20 mouse cellular contexts compared by ENCODE assay signal in genomic region chr16:20300076-20300475, GRCm38 (mm10). TPM values are rescaled to one million over a fixed set of nuclear protein-coding genes. Genes with fewer than 3 reads are reported as not detected.
DNase-seq lines count a peak whose midpoint lies in the region; ATAC-seq lines count a peak whose summit lies in the region.
"Had no signal": no experiment of that assay in that cellular context is flagged by ENCODE, and none has a peak within 500 bp of the region (broad histone marks: within the 10 kb centered on the region; RNA-seq: fewer than 3 reads in every experiment).

No protein-coding gene starts in this region.

- H3K9me3 ChIP-seq in forebrain, embryonic 10.5 days, result no peaks in the 10 kb centered on the region
- no peaks in the 10 kb centered on the region for H3K9me3 ChIP-seq in forebrain, embryonic 15.5 days
- no peaks in the 10 kb centered on the region for H3K9me3 ChIP-seq in kidney, embryonic 14.5 days (ENCODE audit: control insufficient read depth, low read length)
- no peaks in the 10 kb centered on the region for H3K9me3 ChIP-seq in kidney, embryonic 16.5 days (ENCODE audit: low read length)
- no peaks in the 10 kb centered on the region for H3K9me3 ChIP-seq in neural tube, embryonic 12.5 days
- H3K9me3 ChIP-seq in neural tube, embryonic 15.5 days (replicated peaks), result no peaks in the 10 kb centered on the region
- H3K9me3 ChIP-seq: limb, embryonic 12.5 days had no signal

- no peak overlapping the region for H3K9ac ChIP-seq in forebrain, embryonic 15.5 days (replicated peaks)
- H3K9ac ChIP-seq in kidney, embryonic 14.5 days (ENCODE audit: low read depth, low read length), result no peak overlapping the region
- H3K9ac ChIP-seq in kidney, embryonic 16.5 days (replicated peaks; ENCODE audit: low read length), result no peak overlapping the region
- H3K9ac ChIP-seq in neural tube, embryonic 12.5 days, result no peak overlapping the region
- H3K9ac ChIP-seq in neural tube, embryonic 15.5 days (replicated peaks), result no peak overlapping the region
- H3K9ac ChIP-seq: limb, embryonic 12.5 days had no signal

- H3K27me3 ChIP-seq in forebrain, embryonic 10.5 days (ENCODE audit: poor library complexity, severe bottlenecking), result no peaks in the 10 kb centered on the region
- H3K27me3 ChIP-seq in forebrain, embryonic 15.5 days, result no peaks in the 10 kb centered on the region
- no peaks in the 10 kb centered on the region for H3K27me3 ChIP-seq in kidney, embryonic 14.5 days (ENCODE audit: control insufficient read depth, insufficient read depth, low read length)
- no peaks in the 10 kb centered on the region for H3K27me3 ChIP-seq in kidney, embryonic 16.5 days (ENCODE audit: insufficient read depth, low read length)
- no peaks in the 10 kb centered on the region for H3K27me3 ChIP-seq in neural tube, embryonic 12.5 days (replicated peaks)
- H3K27me3 ChIP-seq in neural tube, embryonic 15.5 days (replicated peaks), result no peaks in the 10 kb centered on the region
- H3K27me3 ChIP-seq: limb, embryonic 12.5 days had no signal

- H3K4me1 ChIP-seq in forebrain, embryonic 10.5 days, result peaks cover 21% of the 10 kb centered on the region
- peaks cover 18% of the 10 kb centered on the region for H3K4me1 ChIP-seq in forebrain, embryonic 15.5 days
- H3K4me1 ChIP-seq in kidney, embryonic 14.5 days (ENCODE audit: control insufficient read depth, insufficient read depth, low read length), result peaks cover 12% of the 10 kb centered on the region; the same call in 1 of the 2 replicates
- H3K4me1 ChIP-seq in kidney, embryonic 16.5 days (ENCODE audit: insufficient read depth, low read length), result peaks cover 15% of the 10 kb centered on the region
- H3K4me1 ChIP-seq in neural tube, embryonic 12.5 days, result peaks cover 18% of the 10 kb centered on the region
- H3K4me1 ChIP-seq in neural tube, embryonic 15.5 days, result peaks cover 22% of the 10 kb centered on the region

- no peak for DNase-seq in forebrain, embryonic 10.5 days (ENCODE audit: extremely low spot score, low spot score)
- DNase-seq in neural tube, embryonic 10.5 days (ENCODE audit: extremely low spot score, low spot score), result no peak
- DNase-seq in heart, postnatal 4 days, result no peak
- DNase-seq: adrenal gland, postnatal 25 days; cerebellum, postnatal 10 days; kidney, adult 2 months; right cerebral cortex, postnatal 4 days had no signal

- ATAC-seq in forebrain, embryonic 15.5 days (replicated peaks), result no peak
- ATAC-seq in kidney, embryonic 14.5 days (ENCODE audit: low FRiP score, low TSS enrichment), result no peak
- no peak for ATAC-seq in kidney, embryonic 16.5 days (ENCODE audit: low FRiP score, low TSS enrichment)
- no peak for ATAC-seq in neural tube, embryonic 12.5 days (ENCODE audit: low FRiP score, low read depth)
- ATAC-seq in neural tube, embryonic 15.5 days (ENCODE audit: low FRiP score), result no peak
- ATAC-seq: activated CD4-positive, CD25-positive, alpha-beta regulatory T cell, adult 4 months; forebrain, embryonic 16.5 days had no signal

- WGBS in forebrain, embryonic 10.5 days, result 94% methylated on average over 2 of the region's 2 CpGs
- 96% methylated on average over 2 of the region's 2 CpGs for WGBS in forebrain, embryonic 15.5 days
- 84% methylated on average over 2 of the region's 2 CpGs for WGBS in kidney, embryonic 14.5 days
- 88% methylated on average over 2 of the region's 2 CpGs for WGBS in kidney, embryonic 16.5 days
- 98% methylated on average over 2 of the region's 2 CpGs for WGBS in neural tube, embryonic 12.5 days
- 100% methylated on average over 2 of the region's 2 CpGs for WGBS in neural tube, embryonic 15.5 days

- H3K4me3 ChIP-seq in forebrain, embryonic 10.5 days, result peak overlapping the region; percentile 90; the same call in 1 of the 2 replicates
- no peak overlapping the region for H3K4me3 ChIP-seq in forebrain, embryonic 15.5 days
- no peak overlapping the region for H3K4me3 ChIP-seq in kidney, embryonic 14.5 days (ENCODE audit: low read length)
- H3K4me3 ChIP-seq in kidney, embryonic 16.5 days (ENCODE audit: low read length), result no peak overlapping the region
- no peak overlapping the region for H3K4me3 ChIP-seq in neural tube, embryonic 12.5 days
- no peak overlapping the region for H3K4me3 ChIP-seq in neural tube, embryonic 15.5 days (replicated peaks)

- peaks cover 42% of the 10 kb centered on the region for H3K36me3 ChIP-seq in forebrain, embryonic 10.5 days (replicated peaks)
- peaks cover 17% of the 10 kb centered on the region for H3K36me3 ChIP-seq in forebrain, embryonic 15.5 days
- peaks cover 21% of the 10 kb centered on the region; the same call in 1 of the 2 replicates for H3K36me3 ChIP-seq in kidney, embryonic 14.5 days (ENCODE audit: control insufficient read depth, insufficient read depth, low read length)
- peaks cover 16% of the 10 kb centered on the region for H3K36me3 ChIP-seq in kidney, embryonic 16.5 days (ENCODE audit: insufficient read depth, low read length)
- H3K36me3 ChIP-seq in neural tube, embryonic 12.5 days, result peaks cover 26% of the 10 kb centered on the region
- peaks cover 12% of the 10 kb centered on the region for H3K36me3 ChIP-seq in neural tube, embryonic 15.5 days

- H3K4me2 ChIP-seq in forebrain, embryonic 15.5 days (replicated peaks), result no peak overlapping the region
- H3K4me2 ChIP-seq in kidney, embryonic 14.5 days (replicated peaks; ENCODE audit: low read depth, low read length), result 0 out of 2 replicates have a peak overlapping the region, but pooled peaks have one; percentile 1
- H3K4me2 ChIP-seq in kidney, embryonic 16.5 days (replicated peaks; ENCODE audit: low read depth, low read length), result no peak overlapping the region
- H3K4me2 ChIP-seq in neural tube, embryonic 12.5 days (replicated peaks), result peak overlapping the region; percentile 73; the same call in 1 of the 2 replicates
- H3K4me2 ChIP-seq in neural tube, embryonic 15.5 days, result peak overlapping the region; percentile 79; the same call in 1 of the 2 replicates

- H3K27ac ChIP-seq in forebrain, embryonic 10.5 days, result no peak overlapping the region
- no peak overlapping the region for H3K27ac ChIP-seq in forebrain, embryonic 15.5 days (replicated peaks)
- no peak overlapping the region for H3K27ac ChIP-seq in kidney, embryonic 14.5 days (ENCODE audit: low read depth, low read length)
- H3K27ac ChIP-seq in kidney, embryonic 16.5 days (ENCODE audit: low read length), result no peak overlapping the region
- no peak overlapping the region for H3K27ac ChIP-seq in neural tube, embryonic 12.5 days
- no peak overlapping the region for H3K27ac ChIP-seq in neural tube, embryonic 15.5 days (replicated peaks)
- H3K27ac ChIP-seq: left cerebral cortex, adult 2 months; limb, embryonic 12.5 days had no signal

RNA-seq across cellular contexts. Expression of gene Parl, which starts 2.1 kb away (rescaled TPM):
- polyA plus RNA-seq in forebrain, embryonic 10.5 days (2016; fragmentation: Nextera tagmentation; extraction: Ambion mirVana), result 143 and 150 TPM in 2 replicates
- 78.9 and 89.7 TPM in 2 replicates for polyA plus RNA-seq in forebrain, embryonic 15.5 days (2015; fragmentation: Nextera tagmentation; extraction: Ambion mirVana)
- polyA plus RNA-seq in kidney, embryonic 14.5 days (2014; fragmentation: Nextera tagmentation; extraction: Ambion mirVana), result 84.6 and 110 TPM in 2 replicates
- 86.1 and 91.2 TPM in 2 replicates for polyA plus RNA-seq in kidney, embryonic 16.5 days (2015; fragmentation: Nextera tagmentation; extraction: Ambion mirVana)
- polyA plus RNA-seq in neural tube, embryonic 12.5 days (2016; fragmentation: Nextera tagmentation; extraction: Ambion mirVana), result 91.7 and 98.8 TPM in 2 replicates
- polyA plus RNA-seq in neural tube, embryonic 15.5 days (2015; fragmentation: Nextera tagmentation; extraction: Ambion mirVana), result 69.0 and 71.3 TPM in 2 replicates
- 100 to 1,000 TPM; 102 to 112 TPM for total RNA-seq in heart, postnatal 4 days (2021)

RNA-seq across cellular contexts. Expression of gene Cyp2ab1, which starts 25.1 kb away (rescaled TPM):
- polyA plus RNA-seq in forebrain, embryonic 10.5 days (2016; fragmentation: Nextera tagmentation; extraction: Ambion mirVana), result not detected in 2 replicates
- not detected in 2 replicates for polyA plus RNA-seq in forebrain, embryonic 15.5 days (2015; fragmentation: Nextera tagmentation; extraction: Ambion mirVana)
- polyA plus RNA-seq in kidney, embryonic 14.5 days (2014; fragmentation: Nextera tagmentation; extraction: Ambion mirVana), result not detected in 2 replicates
- polyA plus RNA-seq in kidney, embryonic 16.5 days (2015; fragmentation: Nextera tagmentation; extraction: Ambion mirVana), result not detected in 2 replicates
- not detected in 2 replicates for polyA plus RNA-seq in neural tube, embryonic 12.5 days (2016; fragmentation: Nextera tagmentation; extraction: Ambion mirVana)
- polyA plus RNA-seq in neural tube, embryonic 15.5 days (2015; fragmentation: Nextera tagmentation; extraction: Ambion mirVana), result not detected in 2 replicates
- under 1 TPM in 1 of 2 experiments, not detected in 1; 0.18 TPM for total RNA-seq in heart, postnatal 4 days (2021)
- total RNA-seq: adrenal gland, postnatal 25 days; left cerebral cortex, adult 2 months had no signal
- polyA plus RNA-seq: activated CD4-positive, CD25-positive, alpha-beta regulatory T cell, adult 4 months; embryonic facial prominence, embryonic 11.5 days; forebrain, embryonic 16.5 days; limb, embryonic 12.5 days; lung, embryonic 16.5 days had no signal

RNA-seq across cellular contexts. Expression of gene Map6d1, which starts 58.9 kb away (rescaled TPM):
- 1.0 and 1.6 TPM in 2 replicates for polyA plus RNA-seq in forebrain, embryonic 10.5 days (2016; fragmentation: Nextera tagmentation; extraction: Ambion mirVana)
- polyA plus RNA-seq in forebrain, embryonic 15.5 days (2015; fragmentation: Nextera tagmentation; extraction: Ambion mirVana), result 2.7 and 2.9 TPM in 2 replicates
- 0.88 and 1.0 TPM in 2 replicates for polyA plus RNA-seq in kidney, embryonic 14.5 days (2014; fragmentation: Nextera tagmentation; extraction: Ambion mirVana)
- 0.29 and 0.77 TPM in 2 replicates for polyA plus RNA-seq in kidney, embryonic 16.5 days (2015; fragmentation: Nextera tagmentation; extraction: Ambion mirVana)
- 1.5 TPM in 2 replicates for polyA plus RNA-seq in neural tube, embryonic 12.5 days (2016; fragmentation: Nextera tagmentation; extraction: Ambion mirVana)
- polyA plus RNA-seq in neural tube, embryonic 15.5 days (2015; fragmentation: Nextera tagmentation; extraction: Ambion mirVana), result 7.9 and 9.0 TPM in 2 replicates
- 1 to 10 TPM; 1.5 TPM for total RNA-seq in heart, postnatal 4 days (2021)
- total RNA-seq: hematopoietic stem cell, adult 5-6 weeks; megakaryocyte, adult 5-6 weeks had no signal

Comparison
In these comparisons a context has a peak if more than half of its experiments do, and no peak if none do; other contexts are left out.
1. H3K4me2 ChIP-seq: peak in kidney, embryonic 14.5 days (single experiment), neural tube, embryonic 12.5 days (single experiment) and neural tube, embryonic 15.5 days (single experiment); none in forebrain, embryonic 15.5 days (single experiment) and kidney, embryonic 16.5 days (single experiment).